Comparison of ENCODE assay signal across 14 mouse cellular contexts in genomic region chr13:47716265-47716664, GRCm38 (mm10).
DNase-seq lines count a peak whose midpoint lies in the region; ATAC-seq and TF ChIP-seq lines count a peak whose summit lies in the region.
"Had no signal": no experiment of that assay in that cellular context is flagged by ENCODE, and none has a peak within 500 bp of the region (broad histone marks: within the 10 kb centered on the region; RNA-seq: fewer than 3 reads in every experiment).

No protein-coding gene starts in this region.

- H3K4me3 ChIP-seq in heart, postnatal 0 days (ENCODE audit: low read depth, low read length): no peak overlapping the region
- no peak overlapping the region for H3K4me3 ChIP-seq in heart, embryonic 10.5 days
- no peak overlapping the region for H3K4me3 ChIP-seq in lung, embryonic 14.5 days (ENCODE audit: low read depth, low read length)
- H3K4me3 ChIP-seq in intestine, postnatal 0 days (ENCODE audit: low read depth, low read length): no peak overlapping the region
- H3K4me3 ChIP-seq in forebrain, embryonic 16.5 days (replicated peaks; ENCODE audit: low read length): no peak overlapping the region
- H3K4me3 ChIP-seq: embryonic facial prominence, embryonic 12.5 days had no signal

- no peak overlapping the region for H3K4me2 ChIP-seq in heart, postnatal 0 days (ENCODE audit: low read depth, low read length)
- no peak overlapping the region for H3K4me2 ChIP-seq in lung, embryonic 14.5 days
- no peak overlapping the region for H3K4me2 ChIP-seq in intestine, postnatal 0 days (replicated peaks; ENCODE audit: low read depth)
- H3K4me2 ChIP-seq in forebrain, embryonic 16.5 days (ENCODE audit: low read length): no peak overlapping the region
- H3K4me2 ChIP-seq: embryonic facial prominence, embryonic 12.5 days had no signal

- DNase-seq in heart, postnatal 0 days (ENCODE audit: low spot score): peak; percentile 7
- no peak for DNase-seq in heart, embryonic 10.5 days (ENCODE audit: low spot score)
- DNase-seq in 3T3-L1 (ENCODE audit: low read depth, low spot score): peak; percentile 14
- DNase-seq in gastrocnemius, adult 18-20 months (ENCODE audit: low spot score): peak; percentile 16
- peak; percentile 96 for DNase-seq in lung, embryonic 14.5 days
- DNase-seq in cerebellum, adult 11-12 months: no peak
- DNase-seq: cerebellum, postnatal 14 days had no signal

- no peak overlapping the region for H3K9ac ChIP-seq in heart, postnatal 0 days (replicated peaks; ENCODE audit: low read depth, low read length)
- no peak overlapping the region for H3K9ac ChIP-seq in lung, embryonic 14.5 days
- H3K9ac ChIP-seq in intestine, postnatal 0 days (ENCODE audit: low read depth, low read length): no peak overlapping the region
- no peak overlapping the region for H3K9ac ChIP-seq in forebrain, embryonic 16.5 days (replicated peaks; ENCODE audit: low read depth, low read length)
- H3K9ac ChIP-seq: embryonic facial prominence, embryonic 12.5 days had no signal

- no peaks in the 10 kb centered on the region for H3K9me3 ChIP-seq in heart, postnatal 0 days (replicated peaks; ENCODE audit: control insufficient read depth, low read length)
- H3K9me3 ChIP-seq in heart, embryonic 10.5 days: no peaks in the 10 kb centered on the region
- no peaks in the 10 kb centered on the region for H3K9me3 ChIP-seq in lung, embryonic 14.5 days (ENCODE audit: low read depth, low read length)
- no peaks in the 10 kb centered on the region for H3K9me3 ChIP-seq in intestine, postnatal 0 days (ENCODE audit: control insufficient read depth)
- no peaks in the 10 kb centered on the region for H3K9me3 ChIP-seq in forebrain, embryonic 16.5 days (ENCODE audit: control insufficient read depth, low read length)
- H3K9me3 ChIP-seq: embryonic facial prominence, embryonic 12.5 days had no signal

- H3K27me3 ChIP-seq in heart, postnatal 0 days (ENCODE audit: control insufficient read depth, insufficient read depth, low read length): no peaks in the 10 kb centered on the region
- no peaks in the 10 kb centered on the region for H3K27me3 ChIP-seq in heart, embryonic 10.5 days (ENCODE audit: insufficient read depth, poor library complexity, severe bottlenecking)
- no peaks in the 10 kb centered on the region for H3K27me3 ChIP-seq in lung, embryonic 14.5 days (ENCODE audit: insufficient read depth, low read length)
- no peaks in the 10 kb centered on the region for H3K27me3 ChIP-seq in intestine, postnatal 0 days (replicated peaks; ENCODE audit: control insufficient read depth, insufficient read depth, low read length)
- no peaks in the 10 kb centered on the region; the same call in 1 of the 2 replicates for H3K27me3 ChIP-seq in forebrain, embryonic 16.5 days (replicated peaks; ENCODE audit: control insufficient read depth, insufficient read depth, low read length)
- H3K27me3 ChIP-seq: embryonic facial prominence, embryonic 12.5 days had no signal

- no peak for TF ChIP-seq EP300 in heart, postnatal 0 days (IDR thresholded peaks at IDR 0.05; ENCODE audit: low read depth)

- no peaks in the 10 kb centered on the region for H3K36me3 ChIP-seq in heart, postnatal 0 days (replicated peaks; ENCODE audit: control insufficient read depth, insufficient read depth, low read length)
- H3K36me3 ChIP-seq in heart, embryonic 10.5 days: no peaks in the 10 kb centered on the region
- H3K36me3 ChIP-seq in lung, embryonic 14.5 days (ENCODE audit: insufficient read depth): no peaks in the 10 kb centered on the region
- no peaks in the 10 kb centered on the region for H3K36me3 ChIP-seq in intestine, postnatal 0 days (ENCODE audit: control insufficient read depth, insufficient read depth)
- H3K36me3 ChIP-seq in forebrain, embryonic 16.5 days (ENCODE audit: control insufficient read depth, insufficient read depth): no peaks in the 10 kb centered on the region
- H3K36me3 ChIP-seq: embryonic facial prominence, embryonic 12.5 days had no signal

- TF ChIP-seq CTCF in heart, postnatal 0 days (IDR thresholded peaks at IDR 0.05; ENCODE audit: low read depth): no peak
- no peak for TF ChIP-seq CTCF in lung, embryonic 14.5 days (IDR thresholded peaks at IDR 0.05; ENCODE audit: low read depth)
- no peak for TF ChIP-seq CTCF in intestine, postnatal 0 days (IDR thresholded peaks at IDR 0.05; ENCODE audit: low read depth)

- no peaks in the 10 kb centered on the region for H3K4me1 ChIP-seq in heart, postnatal 0 days (ENCODE audit: control insufficient read depth, insufficient read depth)
- no peaks in the 10 kb centered on the region for H3K4me1 ChIP-seq in heart, embryonic 10.5 days
- no peaks in the 10 kb centered on the region for H3K4me1 ChIP-seq in lung, embryonic 14.5 days (ENCODE audit: insufficient read depth)
- H3K4me1 ChIP-seq in intestine, postnatal 0 days (replicated peaks; ENCODE audit: control insufficient read depth, insufficient read depth, low read length): no peaks in the 10 kb centered on the region
- no peaks in the 10 kb centered on the region for H3K4me1 ChIP-seq in forebrain, embryonic 16.5 days (replicated peaks; ENCODE audit: control insufficient read depth, insufficient read depth, low read length)
- H3K4me1 ChIP-seq: embryonic facial prominence, embryonic 12.5 days had no signal

- no peak for ATAC-seq in heart, postnatal 0 days (ENCODE audit: insufficient read depth, low read depth)
- peak; percentile 89 for ATAC-seq in lung, embryonic 14.5 days (ENCODE audit: insufficient read depth)
- ATAC-seq in intestine, postnatal 0 days: no peak
- ATAC-seq in forebrain, embryonic 16.5 days: no peak
- ATAC-seq: activated CD4-positive, CD25-positive, alpha-beta regulatory T cell, adult 4 months; forebrain, embryonic 14.5 days; hindbrain, embryonic 16.5 days; midbrain, embryonic 16.5 days had no signal

- 50% methylated on average over 4 of the region's 4 CpGs for WGBS in heart, postnatal 0 days
- 82% methylated on average over 4 of the region's 4 CpGs for WGBS in heart, embryonic 10.5 days
- WGBS in lung, embryonic 14.5 days: 35% methylated on average over 4 of the region's 4 CpGs
- WGBS in intestine, postnatal 0 days: 60% methylated on average over 4 of the region's 4 CpGs
- 70% methylated on average over 4 of the region's 4 CpGs for WGBS in forebrain, embryonic 16.5 days

- no peak overlapping the region for H3K27ac ChIP-seq in heart, postnatal 0 days (ENCODE audit: low read depth)
- no peak overlapping the region for H3K27ac ChIP-seq in heart, embryonic 10.5 days
- no peak overlapping the region for H3K27ac ChIP-seq in lung, embryonic 14.5 days (ENCODE audit: low read depth)
- H3K27ac ChIP-seq in intestine, postnatal 0 days (ENCODE audit: low read depth, low read length): no peak overlapping the region
- no peak overlapping the region for H3K27ac ChIP-seq in forebrain, embryonic 16.5 days (ENCODE audit: low read length)
- H3K27ac ChIP-seq: embryonic facial prominence, embryonic 12.5 days had no signal

Comparison
In these comparisons a context has a peak if more than half of its experiments do, and no peak if none do; other contexts are left out.
1. DNase-seq: peak in heart, postnatal 0 days (single experiment), 3T3-L1 (single experiment), gastrocnemius, adult 18-20 months (single experiment) and lung, embryonic 14.5 days (single experiment); none in heart, embryonic 10.5 days (single experiment) and cerebellum, adult 11-12 months (single experiment).